Mouse (Mus musculus) lung, embryonic 14.5 days (tissue): ENCODE results near the gene Slc5a3. TPM values are rescaled to one million over a fixed set of nuclear protein-coding genes. Genes with fewer than 3 reads are reported as not detected.

Experiments
- ATAC-seq: fragments of 200-750 bp; cut with Nextera tagmentation; 2 replicates; pipeline ENCODE4 v1.8.0; 2017; ENCODE audit warnings: mild to moderate bottlenecking, moderate TSS enrichment, moderate library complexity; ENCODE audit not compliant: insufficient read depth
- DNase-seq: peaks from one replicate; pipeline ENCODE4 v3.0.0-alpha.2; 2015
- H3K27ac ChIP-seq: fragments of 300-500 bp; sonication (generic); 2 replicates; pipeline ENCODE4 v1.5.1; 2014; ENCODE audit warnings: low read depth, mild to moderate bottlenecking, moderate library complexity
- H3K27me3 ChIP-seq: fragments of 300-500 bp; sonication (generic); 2 replicates; pipeline ENCODE4 v1.6.1; 2014; ENCODE audit warnings: low read length, control low read depth; ENCODE audit not compliant: insufficient read depth
- H3K36me3 ChIP-seq: fragments of 300-500 bp; sonication (generic); 2 replicates; pipeline ENCODE4 v1.6.1; 2014; ENCODE audit warnings: control low read depth; ENCODE audit not compliant: insufficient read depth
- H3K4me1 ChIP-seq: fragments of 300-500 bp; sonication (generic); 2 replicates; pipeline ENCODE4 v1.6.1; 2014; ENCODE audit warnings: antibody characterized with exemption, control low read depth; ENCODE audit not compliant: insufficient read depth
- H3K4me2 ChIP-seq: fragments of 300-500 bp; sonication (generic); 2 replicates; pipeline ENCODE4 v1.6.1; 2014; ENCODE audit warnings: mild to moderate bottlenecking
- H3K4me3 ChIP-seq: fragments of 300-500 bp; sonication (generic); 2 replicates; pipeline ENCODE4 v1.5.1; 2014; ENCODE audit warnings: low read depth, low read length
- H3K9ac ChIP-seq: fragments of 300-500 bp; sonication (generic); 2 replicates; pipeline ENCODE4 v1.6.1; 2014
- H3K9me3 ChIP-seq: fragments of 300-500 bp; sonication (generic); 2 replicates; pipeline ENCODE4 v1.6.1; 2016; ENCODE audit warnings: low read depth, low read length, control low read depth
- CTCF ChIP-seq: IDR thresholded peaks from 2 replicates; pipeline ENCODE4 v1.5.1; 2016; ENCODE audit warnings: antibody characterized with exemption, low read depth
- WGBS: fragments of 180-500 bp; shearing (Covaris S2); extraction: QIAGEN DNeasy Blood & Tissue Kit; methylation state at CpG from one replicate; pipeline ENCODE4 v1.1.7; 2014; 5-methylcytosine and 5-hydroxymethylcytosine counted together
- polyA plus RNA-seq: library from polyadenylated mRNA; unstranded; fragments of >200 nt; fragmentation: Nextera tagmentation; extraction: Ambion mirVana; gene quantifications from 2 replicates; pipeline ENCODE4 v1.2.1, GENCODE M21; 2014

Slc5a3 gene
- polyA plus RNA-seq, 1 experiment from 2014 or later: 7.4 TPM

GRCm38 (mm10) chr16:92127226-92127625 lies 69.1 kb downstream of the Slc5a3 start:
- whole genome bisulfite sequencing: 49% methylated on average over 4 of the region's 4 CpGs
- Histone ChIP-seq H3K4me1 (no peaks in the 10 kb centered on the region), H3K27me3 (no peaks in the 10 kb centered on the region), H3K4me3 (no peak overlapping the region), H3K4me2 (no peak overlapping the region), H3K9me3 (peaks cover 9% of the 10 kb centered on the region; the same call in 1 of the 2 replicates), H3K27ac (no peak overlapping the region), H3K36me3 (no peaks in the 10 kb centered on the region), H3K9ac (no peak overlapping the region)
- ATAC-seq: no peak
- TF ChIP-seq CTCF: no peak
- DNase-seq: no peak

- Histone ChIP-seq H3K4me3 (no peak overlapping the region), H3K9me3 (peaks cover 9% of the 10 kb centered on the region; the same call in 1 of the 2 replicates), H3K9ac (no peak overlapping the region), H3K4me2 (no peak overlapping the region), H3K27me3 (no peaks in the 10 kb centered on the region), H3K27ac (no peak overlapping the region), H3K36me3 (no peaks in the 10 kb centered on the region), H3K4me1 (no peaks in the 10 kb centered on the region)
- DNase-seq (no peak), ATAC-seq (no peak)
- no peak for TF ChIP-seq CTCF
- WGBS: 72% methylated on average over 5 of the region's 5 CpGs
Measured at GRCm38 (mm10) chr16:92127666-92128065, 69.5 kb downstream of the Slc5a3 start.

GRCm38 (mm10) chr16:92129843-92130242 lies 71.7 kb downstream of the Slc5a3 start:
- H3K27ac ChIP-seq: no peak overlapping the region
- ATAC-seq (no peak), DNase-seq (no peak)
- H3K4me2 ChIP-seq: no peak overlapping the region
- 92% methylated on average over 8 of the region's 8 CpGs for WGBS
- peaks cover under 1% of the 10 kb centered on the region; the same call in 1 of the 2 replicates for H3K9me3 ChIP-seq
- no peaks in the 10 kb centered on the region for H3K27me3 ChIP-seq
- TF ChIP-seq CTCF: no peak
- no peaks in the 10 kb centered on the region for H3K4me1 ChIP-seq
- no peak overlapping the region for H3K9ac ChIP-seq
- H3K36me3 ChIP-seq: no peaks in the 10 kb centered on the region
- H3K4me3 ChIP-seq: no peak overlapping the region

- no peak overlapping the region for H3K9ac ChIP-seq
- H3K4me3 ChIP-seq: no peak overlapping the region
- no peak for TF ChIP-seq CTCF
- DNase-seq: no peak
- no peak for ATAC-seq
- H3K4me1 ChIP-seq: no peaks in the 10 kb centered on the region
- H3K36me3 ChIP-seq: no peaks in the 10 kb centered on the region
- H3K27me3 ChIP-seq: no peaks in the 10 kb centered on the region
- WGBS: 78% methylated on average over 4 of the region's 4 CpGs
- H3K27ac ChIP-seq: no peak overlapping the region
- H3K4me2 ChIP-seq: no peak overlapping the region
- no peaks in the 10 kb centered on the region for H3K9me3 ChIP-seq
Measured at GRCm38 (mm10) chr16:92132511-92132910, 74.4 kb downstream of the Slc5a3 start.

- H3K4me3 ChIP-seq: no peak overlapping the region
- no peaks in the 10 kb centered on the region for H3K4me1 ChIP-seq
- H3K27ac ChIP-seq: no peak overlapping the region
- no peak for ATAC-seq
- no peak overlapping the region for H3K4me2 ChIP-seq
- DNase-seq: no peak
- H3K9me3 ChIP-seq: no peaks in the 10 kb centered on the region
- TF ChIP-seq CTCF: no peak
- H3K36me3 ChIP-seq: no peaks in the 10 kb centered on the region
- H3K9ac ChIP-seq: no peak overlapping the region
- 77% methylated on average over 11 of the region's 11 CpGs for WGBS
- no peaks in the 10 kb centered on the region for H3K27me3 ChIP-seq
Measured at GRCm38 (mm10) chr16:92134148-92134764, 76.1 kb downstream of the Slc5a3 start.

- Histone ChIP-seq H3K27ac (no peak overlapping the region), H3K4me1 (no peaks in the 10 kb centered on the region), H3K4me3 (no peak overlapping the region), H3K9ac (no peak overlapping the region), H3K36me3 (no peaks in the 10 kb centered on the region), H3K9me3 (no peaks in the 10 kb centered on the region), H3K4me2 (no peak overlapping the region), H3K27me3 (no peaks in the 10 kb centered on the region)
- TF ChIP-seq CTCF: peak; percentile 30
- WGBS: 92% methylated on average over 15 of the region's 15 CpGs
- no peak for DNase-seq
- ATAC-seq: no peak
Measured at GRCm38 (mm10) chr16:92136275-92136674, 78.2 kb downstream of the Slc5a3 start.

Other genes with a start within 250 kb of the Slc5a3 start
- 74.1 and 76.4 TPM in 2 replicates for gene Mrps6, start 52 bp upstream of the Slc5a3 start, polyA plus RNA-seq
- not detected in 2 replicates for gene Gm49711, start within 50 bp of the Slc5a3 start, polyA plus RNA-seq
- gene Kcne2, start 234.1 kb downstream of the Slc5a3 start, polyA plus RNA-seq: 0.21 and 0.26 TPM in 2 replicates
- gene Smim11, start 243.0 kb downstream of the Slc5a3 start, polyA plus RNA-seq: 130 and 134 TPM in 2 replicates